Mouse (Mus musculus) thymus, adult 2 months (tissue): ENCODE results near the gene Brca1.

Source experiments
- CTCF ChIP-seq: fragments of 200-500 bp; IDR thresholded peaks from 2 replicates; pipeline ENCODE4 v1.5.1; 2012; ENCODE audit warnings: mild to moderate bottlenecking, control low read depth, low read length, moderate library complexity, borderline replicate concordance; ENCODE audit not compliant: control insufficient read depth, poor library complexity, insufficient read depth; ENCODE audit errors: extremely low read depth
- POLR2A ChIP-seq: fragments of 200-500 bp; IDR thresholded peaks from 2 replicates; pipeline ENCODE4 v1.6.1; 2012; ENCODE audit warnings: mild to moderate bottlenecking, low read length, control low read depth, moderate library complexity; ENCODE audit not compliant: control insufficient read depth, poor library complexity, insufficient read depth; ENCODE audit errors: extremely low read depth

DNA sequence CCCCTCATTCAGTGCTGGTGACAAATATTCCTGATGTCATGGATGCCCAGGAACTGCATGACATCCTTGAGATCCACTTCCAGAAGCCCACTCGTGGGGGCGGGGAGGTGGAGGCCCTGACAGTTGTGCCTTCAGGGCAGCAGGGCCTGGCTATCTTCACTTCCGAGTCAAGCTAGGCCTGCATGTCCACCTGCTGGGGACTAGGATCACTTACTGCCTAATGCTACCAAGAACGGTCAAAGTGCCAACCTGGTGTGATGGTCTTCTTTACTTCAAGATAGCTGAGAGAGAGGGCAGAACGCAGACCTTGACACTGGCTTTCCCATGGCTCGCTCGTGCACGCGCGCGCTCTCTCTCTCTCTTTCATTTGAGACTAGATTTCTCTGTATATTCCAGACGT, 93.5 kb downstream of the Brca1 start:
- TF ChIP-seq CTCF (no peak), POLR2A (no peak)
